Mouse (Mus musculus) adrenal gland (tissue): ENCODE measurements around the gene Gpank1.

Experiments
- intact Hi-C: fragments of 180-260 bp; cut with DNase I; formaldehyde crosslinking; loops from one replicate; pipeline ENCODE4 v1.15.1; 2025
- long read RNA-seq, 2 experiments: library from polyadenylated mRNA; unstranded; transcript quantifications; one replicate each; pipeline ENCODE4 v2.0.0; 2020; ENCODE audit warnings: borderline replicate concordance in 1 of 2; ENCODE audit not compliant: insufficient replicate concordance in 1 of 2

The Gpank1 gene
- long read RNA-seq, experiment 1, transcript Gpank1-202 (3 exons, 1,518 nt): major isoform, 8 of 16 reads
- long read RNA-seq, experiment 1, partial matches to known transcripts: 0 of 16 reads
- long read RNA-seq, experiment 1, other reads (novel, unspliced or antisense): 7 of 16 reads
- long read RNA-seq, experiment 2, partial matches to known transcripts: 1 of 13 reads
- long read RNA-seq, experiment 2, other reads (novel, unspliced or antisense): 6 of 13 reads

DNA sequence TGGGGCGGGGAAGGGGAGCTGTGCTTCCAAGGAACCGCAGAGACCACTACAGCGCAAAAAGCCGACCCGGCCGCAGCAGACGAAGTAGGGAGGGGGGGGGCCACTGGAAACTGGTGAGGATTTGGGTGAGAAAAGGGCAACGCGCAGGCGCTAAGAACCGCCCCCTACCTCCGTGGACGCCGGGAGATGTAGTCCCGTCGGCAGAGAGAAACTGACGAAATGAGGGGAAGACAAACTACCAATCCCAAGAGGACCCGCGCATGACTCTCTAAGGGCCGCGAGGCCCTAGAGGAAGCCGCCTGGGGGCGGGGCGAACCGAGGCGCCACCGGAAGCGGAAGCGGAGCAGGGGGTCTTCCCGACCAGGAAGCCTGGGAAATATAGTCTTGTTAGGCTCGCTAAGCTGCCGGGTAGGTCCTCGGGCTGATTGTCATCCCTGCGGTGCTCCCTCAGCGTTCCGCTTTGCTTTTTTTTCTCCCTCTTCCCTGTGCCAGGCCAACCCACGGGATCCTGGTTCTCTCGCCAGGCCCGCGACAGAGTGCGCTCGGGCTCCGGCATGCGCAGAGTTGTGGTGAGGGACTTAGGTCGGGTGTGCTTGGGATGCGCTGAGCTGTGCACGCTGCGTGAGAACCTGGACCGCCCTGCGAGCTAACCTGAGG, at the start of gene Gpank1:
Gene Gpank1, plus strand, starts transcription at position 313 of the 657 bp plus-strand sequence.
- intact Hi-C loops: no loop called here

DNA sequence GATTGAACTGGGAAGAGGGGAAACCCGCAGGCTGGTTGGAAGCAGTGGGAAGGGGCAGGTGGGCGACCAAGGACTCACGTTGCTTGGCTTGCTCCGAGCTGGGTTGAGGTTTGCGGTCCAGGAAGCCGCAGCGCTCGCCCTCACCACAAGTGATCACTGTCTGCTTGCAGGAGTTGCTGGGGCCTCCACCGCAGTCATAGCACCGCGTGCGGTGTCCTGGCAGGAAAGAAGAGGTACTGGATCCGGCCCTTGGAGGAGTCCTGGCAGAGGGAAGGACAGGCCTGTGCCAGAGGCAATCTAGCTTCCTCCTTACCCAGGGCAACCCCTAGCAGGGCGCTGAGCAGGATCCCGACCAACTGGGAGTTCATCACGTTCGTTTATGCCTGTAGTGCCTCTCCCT, 47.2 kb upstream of the Gpank1 start:
- intact Hi-C loops: no loop called here

DNA sequence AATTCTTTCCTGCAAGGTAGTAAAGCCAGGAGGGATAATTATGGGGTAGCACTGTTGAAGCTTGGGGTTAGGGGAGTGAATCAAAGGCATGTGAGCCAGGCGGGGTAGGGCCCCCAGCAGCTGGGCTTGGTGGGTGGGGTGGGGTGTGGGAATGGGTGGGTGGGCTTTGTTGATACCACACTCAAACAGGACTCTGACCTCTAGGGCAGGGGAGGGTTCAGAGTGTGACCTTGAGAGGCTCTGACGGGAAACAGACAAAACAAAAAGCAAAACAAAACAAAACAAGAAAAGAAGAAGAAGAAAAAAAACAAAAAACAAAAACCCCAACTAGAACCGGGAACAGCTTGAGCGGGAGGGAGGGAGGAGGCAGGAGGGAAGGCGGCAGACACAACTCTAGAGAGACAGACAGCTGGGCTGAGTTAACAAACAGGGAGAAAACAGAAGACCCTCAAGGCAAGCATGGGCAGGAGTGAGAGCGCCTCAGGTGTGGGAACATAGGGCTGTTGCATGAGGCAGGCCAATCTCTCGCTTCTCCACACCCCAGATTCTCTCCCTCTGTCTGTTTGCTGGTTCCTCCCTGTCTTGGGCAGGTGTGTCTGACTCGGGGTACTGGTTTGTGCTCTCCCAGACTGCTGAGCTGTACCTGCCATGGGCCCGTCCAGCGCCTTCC, 44.6 kb upstream of the Gpank1 start, which contains the start of gene Ly6g6e:
Gene Ly6g6e, plus strand, starts transcription at position 396 of the 670 bp plus-strand sequence.
- intact Hi-C loops: no loop called here

DNA sequence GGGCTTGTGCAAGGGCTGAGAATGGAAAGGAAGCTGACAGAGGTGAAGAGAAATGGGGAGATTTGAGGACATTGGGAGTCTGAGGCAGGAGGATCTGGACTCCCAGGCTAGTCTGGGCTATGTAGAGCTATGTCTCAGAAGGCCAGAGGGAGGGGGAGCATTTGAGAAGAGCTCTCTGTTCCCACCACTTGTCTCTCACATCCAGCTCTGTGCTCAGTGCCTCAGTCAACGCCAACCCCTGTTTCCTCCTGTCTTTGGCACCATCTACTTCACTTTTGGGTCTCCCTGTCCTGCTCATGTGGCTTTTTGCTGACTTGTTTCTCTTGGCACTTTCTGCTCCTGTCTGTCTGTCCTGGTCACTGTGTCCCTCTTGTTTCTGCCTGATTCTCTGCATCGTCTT, 44.0 kb upstream of the Gpank1 start:
- intact Hi-C loops: no loop called here

DNA sequence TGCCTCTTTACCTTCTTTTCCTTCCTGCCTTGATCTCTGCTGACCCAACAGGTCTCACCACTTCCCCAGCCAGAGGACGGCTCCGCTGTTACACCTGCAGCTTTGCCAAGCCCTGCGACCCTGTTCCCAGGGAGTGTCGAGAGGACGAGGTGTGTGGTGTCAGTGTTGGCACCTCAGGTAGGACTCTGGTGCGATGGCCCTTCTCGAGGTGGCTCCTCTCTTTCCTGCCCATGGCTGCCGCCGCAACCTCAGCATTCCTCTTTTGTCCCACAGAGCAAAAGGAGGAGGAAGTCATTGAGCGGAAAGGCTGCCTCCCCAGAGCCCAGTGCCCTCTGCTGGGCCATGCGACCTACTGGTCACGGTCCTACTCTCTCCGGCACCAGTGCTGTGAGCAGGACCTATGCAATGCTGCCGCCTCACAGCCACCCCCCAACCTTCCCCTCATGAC, 43.4 kb upstream of the Gpank1 start, which contains the start of gene Ly6g6d:
Gene Ly6g6d, minus strand, starts transcription at position 280 of the 448 bp plus-strand sequence.
- intact Hi-C loops: no loop called here

DNA sequence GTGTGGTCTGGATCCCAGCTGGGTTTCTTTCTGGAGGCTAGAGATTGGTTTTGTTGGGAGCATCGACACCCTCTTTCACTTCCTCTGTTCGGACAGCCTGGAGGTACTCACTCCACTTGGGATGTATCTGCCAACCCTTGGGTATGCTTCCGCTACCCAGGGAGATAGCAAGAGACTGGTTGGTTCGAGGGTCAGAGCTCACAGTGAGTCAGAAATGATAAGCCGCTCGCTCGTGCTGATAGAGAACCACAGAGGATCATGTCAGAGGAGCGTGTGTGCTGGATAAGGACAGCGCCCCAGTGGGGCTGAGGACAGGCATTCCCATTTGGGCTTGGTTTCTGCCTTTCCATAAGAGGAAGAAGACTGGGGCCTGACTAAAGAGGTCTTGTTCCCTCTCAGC, 41.5 kb upstream of the Gpank1 start:
- intact Hi-C loops: no loop called here

DNA sequence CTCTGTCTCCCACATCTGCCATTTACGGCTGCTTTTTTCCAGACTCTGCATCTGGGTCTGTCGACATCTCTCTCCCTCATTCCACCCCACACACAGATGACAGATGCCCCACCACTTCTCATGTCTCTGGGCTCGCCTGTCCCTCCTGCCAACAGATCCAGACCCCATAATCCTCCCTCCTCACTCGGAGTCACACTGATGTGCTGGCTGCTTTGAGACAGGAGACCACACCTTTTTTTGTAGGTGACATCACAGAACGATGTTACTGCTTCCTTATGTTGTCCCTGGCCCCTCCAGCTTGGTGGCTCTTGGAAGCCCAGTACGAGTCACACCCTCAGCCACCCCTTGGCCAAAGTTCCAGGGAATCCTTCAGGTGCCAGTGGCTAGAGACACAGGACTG, 41.0 kb upstream of the Gpank1 start:
- intact Hi-C loops: no loop called here

DNA sequence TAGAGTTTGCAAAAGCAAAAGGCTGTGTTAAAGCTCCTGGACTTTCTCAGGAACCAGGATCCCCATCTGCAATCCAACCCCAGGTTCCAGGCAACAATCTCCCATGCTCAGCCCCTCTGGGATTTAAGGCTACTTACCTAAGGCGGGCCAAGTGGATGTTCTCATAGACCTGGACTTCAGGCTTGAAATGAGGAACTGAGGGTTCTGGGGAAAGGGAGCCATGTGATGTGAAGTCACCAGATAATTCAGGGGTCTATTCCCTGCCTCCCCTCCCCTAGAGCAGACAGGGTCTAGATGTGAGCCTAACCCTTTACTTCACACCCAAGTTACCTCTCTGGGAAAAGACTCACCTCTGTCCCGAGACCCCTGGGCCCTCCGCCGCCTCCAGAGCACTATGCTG, 40.5 kb upstream of the Gpank1 start:
- intact Hi-C loops: no loop called here

DNA sequence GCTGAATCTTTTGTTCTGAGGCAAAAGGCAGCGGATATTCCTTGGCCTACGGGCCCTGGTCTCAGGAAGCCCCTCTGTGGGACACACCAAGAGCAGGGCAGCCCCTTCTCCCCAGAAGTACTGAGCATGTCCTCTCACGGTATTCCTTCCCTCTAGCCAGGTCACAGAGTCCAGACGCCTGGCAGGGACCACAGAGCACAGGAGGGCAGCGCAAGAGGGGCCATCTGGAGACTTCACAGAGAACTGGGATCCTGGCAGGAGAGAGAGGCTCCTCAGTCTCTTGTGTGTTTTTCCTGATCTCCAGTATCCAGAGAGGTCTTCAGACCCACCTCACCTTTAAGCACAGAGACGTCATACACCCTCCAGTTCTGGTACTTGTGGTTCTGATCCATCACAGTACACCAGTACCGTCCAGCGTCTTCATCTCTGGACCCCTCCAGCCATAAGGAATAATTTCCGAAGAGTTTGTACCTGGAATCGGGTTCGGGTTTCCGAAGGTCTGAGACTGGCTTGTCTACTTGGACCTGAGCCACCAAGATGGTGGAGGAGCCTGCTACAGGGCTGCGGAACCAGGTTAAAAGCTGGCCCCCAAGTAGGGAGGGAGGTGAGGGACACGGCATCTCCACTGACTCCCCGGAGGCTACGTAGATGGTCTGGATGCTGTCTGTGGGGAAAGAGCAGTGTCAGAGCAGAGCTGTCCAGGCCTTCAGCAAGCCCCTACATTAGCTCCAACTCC, 38.2 kb upstream of the Gpank1 start:
- intact Hi-C loops: no loop called here

DNA sequence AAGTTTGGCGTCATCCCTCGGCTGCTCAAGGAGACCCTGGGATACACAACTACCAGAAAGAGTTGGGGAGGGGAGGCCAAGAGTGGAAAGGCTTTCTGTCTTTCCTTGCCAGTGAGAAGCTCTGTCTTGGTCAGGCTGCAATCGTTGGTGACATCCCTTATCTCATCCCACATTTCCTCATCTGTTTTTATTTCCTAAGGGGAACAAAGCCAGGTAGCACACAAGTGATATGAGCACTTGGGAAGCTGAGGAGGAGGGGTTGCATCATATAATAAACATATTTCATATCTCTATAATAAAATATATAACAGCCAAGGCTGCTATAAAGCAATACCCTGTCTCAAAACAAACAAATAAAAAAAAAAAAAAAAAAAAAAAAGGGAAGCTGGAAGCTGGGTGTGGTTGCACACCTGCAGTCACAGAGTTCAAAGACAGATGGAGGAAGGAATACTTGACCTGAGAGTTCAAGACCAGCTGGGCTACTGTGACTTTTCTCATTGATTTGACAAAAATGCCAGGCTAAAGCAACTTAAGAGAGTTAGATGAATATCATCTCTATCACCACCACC, 37.2 kb upstream of the Gpank1 start:
- intact Hi-C loops: no loop called here

DNA sequence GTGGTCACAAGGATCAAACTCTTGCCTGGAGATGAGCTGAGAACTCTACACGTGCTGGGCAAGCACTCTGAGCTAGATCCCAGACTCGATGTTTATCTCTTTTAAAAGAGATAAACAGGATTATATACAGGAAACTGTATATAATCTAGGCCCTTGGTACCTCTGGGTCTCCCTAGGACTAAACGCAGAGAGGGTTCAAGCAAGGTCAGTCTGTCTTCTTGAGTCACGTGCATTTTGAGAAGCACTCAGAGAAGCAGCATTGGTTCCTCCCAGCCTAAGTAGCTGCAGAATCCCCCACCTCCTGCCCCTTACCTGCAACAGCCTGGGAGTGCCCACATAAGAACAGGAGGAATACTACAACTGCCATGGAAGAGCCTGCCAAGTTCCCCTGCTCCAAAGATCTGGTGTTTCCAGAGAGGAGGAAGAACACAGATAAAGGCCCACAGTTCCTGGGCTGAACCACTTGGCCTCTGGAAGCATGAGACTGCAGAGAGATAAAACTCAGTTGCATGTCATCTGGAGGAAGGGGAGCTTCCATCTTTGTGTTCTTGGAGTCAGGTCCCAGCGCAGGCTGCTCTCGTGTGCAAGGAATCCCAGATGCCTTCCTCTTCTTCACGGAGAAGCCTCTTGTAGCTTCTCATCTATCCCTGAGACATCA, 35.9 kb upstream of the Gpank1 start, which contains the start of gene Ly6g6f:
Gene Ly6g6f, minus strand, starts transcription at position 403 of the 658 bp plus-strand sequence.
- intact Hi-C loops: no loop called here

DNA sequence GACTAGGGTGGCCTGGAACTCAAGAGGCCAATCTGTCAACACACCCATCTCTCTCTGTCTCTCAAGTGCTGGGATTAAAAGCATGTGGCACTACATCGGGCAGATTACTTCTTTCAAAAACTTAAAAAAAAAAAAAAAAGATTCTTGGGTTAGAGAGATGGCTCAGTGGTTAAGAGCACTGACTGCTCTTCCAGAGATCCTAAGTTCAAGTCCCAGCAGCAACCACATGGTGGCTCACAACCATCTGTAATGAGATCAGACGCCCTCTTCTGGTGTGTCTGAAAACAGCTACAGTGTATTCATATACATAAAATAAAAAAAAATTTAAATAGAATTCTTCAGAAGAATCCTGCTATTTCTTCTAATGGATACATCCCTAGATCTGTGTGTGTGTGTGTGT, 33.1 kb upstream of the Gpank1 start:
- intact Hi-C loops: no loop called here

DNA sequence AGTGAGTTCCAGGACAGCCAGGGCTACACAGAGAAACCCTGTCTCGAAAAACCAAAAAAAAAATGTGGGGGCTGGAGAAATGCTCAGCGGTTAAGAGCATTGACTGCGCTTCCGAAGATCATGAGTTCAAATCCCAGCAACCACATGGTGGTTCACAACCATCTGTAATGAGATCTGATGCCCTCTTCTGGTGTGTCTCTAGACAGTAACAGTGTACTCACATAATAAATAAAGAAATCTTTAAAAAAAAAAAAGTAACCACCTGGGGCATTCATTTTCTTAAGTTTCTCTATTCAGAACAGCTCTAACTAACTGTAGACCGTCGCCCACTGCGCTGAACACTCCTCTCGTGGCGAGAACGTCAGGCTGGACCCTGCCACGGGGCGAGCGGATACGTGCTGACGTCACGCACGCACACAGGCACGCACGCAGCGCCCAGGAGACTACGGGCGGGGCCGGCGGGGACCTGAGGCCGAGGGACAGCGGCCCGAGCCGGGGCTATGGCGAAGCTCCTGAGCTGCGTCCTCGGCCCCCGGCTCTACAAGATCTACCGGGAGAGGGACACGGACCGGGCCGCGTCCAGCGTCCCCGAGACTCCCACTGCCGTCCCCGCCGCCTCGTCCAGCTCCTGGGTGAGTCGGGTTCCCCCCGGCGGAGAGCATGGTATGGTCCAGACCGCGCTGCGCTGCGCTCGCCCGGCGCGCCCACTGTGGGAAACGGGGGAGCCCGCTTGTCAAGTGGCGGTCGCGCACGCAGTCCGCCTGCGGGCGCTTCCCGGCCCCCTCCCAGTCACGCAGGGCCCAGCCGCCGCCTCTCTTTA, 32.2 kb upstream of the Gpank1 start, which contains the start of gene Abhd16a:
Gene Abhd16a, plus strand, starts transcription at position 439 of the 820 bp plus-strand sequence.
- intact Hi-C loops: no loop called here

DNA sequence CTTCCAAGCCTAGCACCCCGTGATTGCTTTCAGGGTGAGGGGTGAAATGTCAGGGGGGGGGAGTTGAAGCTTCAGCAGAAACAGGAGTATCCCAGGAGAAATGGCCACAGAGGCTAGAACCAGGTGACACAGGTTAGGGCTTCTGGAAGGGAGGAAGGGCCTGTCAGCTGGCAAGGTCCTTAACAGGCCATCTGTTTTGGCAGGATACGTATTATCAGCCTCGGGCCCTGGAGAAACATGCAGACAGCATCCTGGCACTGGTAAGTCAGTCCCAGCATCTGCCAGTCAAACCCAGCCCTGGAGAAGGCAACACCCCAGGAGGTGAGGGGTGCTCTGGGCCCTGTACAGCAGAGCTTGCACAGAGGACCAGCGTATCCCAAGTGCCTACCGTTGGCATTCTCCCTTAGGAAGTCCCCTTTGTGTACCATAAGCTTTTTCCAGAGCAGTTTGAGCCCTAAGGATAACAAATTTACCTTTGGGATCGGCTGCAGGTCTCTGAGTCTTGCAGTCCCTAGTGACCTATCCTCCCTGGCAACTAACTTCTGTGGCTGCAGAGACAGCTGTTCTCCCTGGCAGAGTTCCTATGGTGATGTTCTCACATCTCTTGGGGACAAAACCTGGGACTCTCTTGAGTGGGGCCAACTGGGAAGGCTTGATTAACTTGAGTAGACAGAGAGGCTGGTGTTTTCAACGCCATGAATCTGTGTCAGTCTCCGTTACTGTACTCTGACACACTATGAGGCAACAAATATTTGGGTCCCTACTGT, 30.9 kb upstream of the Gpank1 start:
- intact Hi-C loops: no loop called here

DNA sequence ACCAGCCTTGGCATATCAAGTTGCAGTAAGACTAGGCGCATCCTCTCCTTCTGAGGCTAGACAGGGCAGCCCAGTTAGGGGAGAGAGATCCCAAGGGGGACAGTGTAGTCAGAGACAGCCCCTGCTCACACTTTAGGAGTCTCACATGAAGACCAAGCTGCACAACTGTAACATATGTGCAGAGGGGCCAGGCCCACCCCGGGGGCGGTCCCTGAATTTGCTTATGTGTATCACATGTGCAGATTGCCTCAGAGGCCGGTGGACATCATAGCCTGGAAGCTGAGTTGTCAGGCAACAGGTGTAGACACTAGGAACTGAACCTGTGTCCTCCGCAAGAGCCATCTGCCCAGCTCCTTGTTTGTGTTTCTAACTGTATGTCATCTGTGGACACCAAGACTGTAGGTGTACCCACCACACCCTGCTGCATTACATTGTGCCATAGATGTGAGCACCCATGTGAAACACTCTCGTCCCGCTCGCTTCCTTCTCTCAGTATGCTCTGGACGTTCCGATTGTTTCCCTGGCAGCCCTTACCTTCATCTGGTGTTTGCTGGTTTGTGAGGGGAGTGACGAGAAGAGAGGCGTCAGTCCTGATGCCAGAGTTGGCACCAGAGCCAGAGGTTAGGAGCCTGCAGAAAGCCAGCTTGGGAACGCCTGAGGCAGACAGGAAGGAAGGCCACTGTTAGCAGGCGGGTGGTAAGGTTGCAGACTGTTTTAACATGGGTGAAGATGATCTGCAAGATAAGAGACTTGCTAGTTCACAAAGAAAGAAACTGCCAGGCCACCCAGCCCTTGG, 28.7 kb upstream of the Gpank1 start:
- intact Hi-C loops: no loop called here

DNA sequence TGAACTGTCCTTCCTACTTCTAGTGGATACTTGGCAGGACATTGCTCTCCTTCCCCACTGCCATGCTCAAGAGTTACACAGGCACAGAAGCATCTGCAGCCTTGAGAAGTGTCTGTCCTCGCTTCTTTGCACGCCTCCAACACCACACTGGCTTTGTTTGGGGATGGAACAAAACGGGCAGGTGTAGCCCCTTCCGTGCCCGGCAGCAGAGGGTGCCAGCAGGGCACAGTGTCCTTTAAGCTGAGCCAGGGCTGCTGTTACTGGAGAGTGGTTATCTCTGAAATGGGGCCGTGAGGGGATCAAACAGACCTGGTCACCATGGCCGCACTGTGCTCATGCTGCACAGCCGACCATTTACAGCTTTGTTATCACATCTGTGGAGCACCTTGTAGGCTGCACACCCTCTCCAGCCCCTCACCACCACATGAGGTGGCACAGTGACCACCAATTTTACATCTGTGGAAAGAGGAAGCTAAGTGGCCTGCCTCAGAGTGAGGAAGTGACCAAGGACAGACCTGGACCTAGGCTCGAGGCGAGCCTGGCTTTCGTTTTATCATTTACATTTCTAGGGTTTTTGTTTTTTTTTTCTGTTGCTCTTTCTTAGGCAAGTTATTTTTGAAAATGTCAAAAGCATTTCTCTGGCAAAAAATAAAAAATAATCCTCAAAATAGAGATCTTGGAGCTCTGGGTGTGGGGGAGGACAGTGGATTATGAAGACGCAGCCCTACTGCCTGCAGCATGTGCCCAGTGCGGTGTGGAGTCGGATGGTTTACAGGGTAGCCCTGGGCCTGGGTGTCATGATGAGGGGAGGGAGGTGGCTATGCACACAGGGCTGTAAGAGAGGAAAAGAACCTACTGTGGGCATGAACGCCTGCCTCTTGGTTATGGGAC, 26.5 kb upstream of the Gpank1 start:
- intact Hi-C loops: no loop called here

DNA sequence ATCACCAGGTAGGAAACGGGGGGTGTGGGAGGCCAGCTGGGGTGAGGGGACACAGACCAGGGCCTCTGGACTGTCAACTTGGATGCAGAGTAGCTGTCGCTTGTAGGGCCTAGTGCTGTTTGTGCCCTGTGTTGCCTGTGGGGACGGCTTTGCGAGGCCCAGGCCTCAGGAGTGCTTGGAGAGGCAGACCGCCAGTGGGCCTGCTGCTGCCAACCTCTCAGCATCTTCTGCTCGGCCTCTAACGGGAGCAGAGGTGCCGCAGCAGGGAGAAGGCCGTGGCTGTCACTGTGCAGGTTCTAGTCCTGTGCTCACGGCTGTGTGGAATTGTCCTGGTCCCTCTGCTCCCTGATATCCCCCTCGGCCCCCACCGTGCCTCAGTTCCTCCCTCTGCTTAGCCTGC, 24.7 kb upstream of the Gpank1 start:
- intact Hi-C loops: no loop called here
